Mouse (Mus musculus) Patski (cell line): ENCODE measurements around the gene Myl6. TPM values are rescaled to one million over a fixed set of nuclear protein-coding genes. Genes with fewer than 3 reads are reported as not detected.
A peak's percentile ranks its signal among the peaks of the same experiment; 100 is the strongest.

Experiments
- ATAC-seq: fragments of 100-300 bp; one replicate; pipeline ENCODE4 v1.8.0; 2021
- CTCF ChIA-PET: fragments of 350-600 bp; sonication (Branson Sonifier 250); formaldehyde crosslinking; loops from one replicate; lab custom pipeline; 2022; ENCODE audit warnings: inconsistent platforms; lab: Charles Lee
- POLR2A ChIA-PET: fragments of 350-600 bp; sonication (Branson Sonifier 250); formaldehyde crosslinking; loops from one replicate; lab custom pipeline; 2022; ENCODE audit warnings: antibody characterized with exemption, inconsistent platforms; lab: Charles Lee
- DNase-seq: peaks from one replicate; pipeline ENCODE4 v3.0.0-alpha.2; 2011; ENCODE audit warnings: low read depth, low spot score
- H3K27me3 ChIP-seq: fragments of 371-371 bp; one replicate; pipeline ENCODE4 v1.5.1; 2021
- CTCF ChIP-seq: fragments of 100-300 bp; IDR thresholded peaks from one replicate; pipeline ENCODE4 v1.5.1; 2021
- in situ Hi-C: fragments of 300-500 bp; cut with MboI; formaldehyde crosslinking; loops from 3 replicates; pipeline ENCODE4 v1.11.1; 2018; ENCODE audit warnings: low pct_unique_long_range_greater_than_20kb, mixed read lengths
- polyA plus RNA-seq: library from polyadenylated mRNA; unstranded; gene quantifications from one replicate; pipeline ENCODE4 v1.2.3, GENCODE M21; 2021

Myl6 gene
- polyA plus RNA-seq, 1 experiment from 2014 or later, result 1,994 TPM

GRCm38 (mm10) chr10:128503532-128503931 is 9.6 kb upstream of the Myl6 start:
- no peaks in the 10 kb centered on the region for H3K27me3 ChIP-seq
- in situ Hi-C loops, result no loop called here
- no peak for TF ChIP-seq CTCF
- CTCF ChIA-PET, result interaction anchor here (1.4 kb wide), 1 partner anchor 14 kb away, joined by 4 read pairs; no protein-coding TSS in a partner anchor
- ATAC-seq (no peak), DNase-seq (no peak)
- POLR2A ChIA-PET, result interaction anchor here (0.6 kb wide), 2 partner anchors 15 to 138 kb away, joined by 3 read pairs; no protein-coding TSS in a partner anchor

GRCm38 (mm10) chr10:128502341-128502740 is 8.4 kb upstream of the Myl6 start:
- no peak for DNase-seq
- H3K27me3 ChIP-seq, result no peaks in the 10 kb centered on the region
- in situ Hi-C loops, result no loop called here
- ATAC-seq, result no peak
- ChIA-PET POLR2A (interaction anchor here (0.6 to 1.7 kb wide), 4 partner anchors 9 to 22 kb away, joined by 3 to 6 read pairs (median 4); partner anchors contain the start of gene Myl6), CTCF (interaction anchor here (1.1 to 1.8 kb wide), 3 partner anchors 9 to 44 kb away, joined by 3 to 6 read pairs (median 4); partner anchors contain the start of gene Myl6)
- TF ChIP-seq CTCF, result no peak

- CTCF ChIA-PET, result interaction anchor here (1.0 to 1.4 kb wide), 3 partner anchors 9 to 21 kb away, joined by 3 to 4 read pairs (median 3); no protein-coding TSS in a partner anchor
Observed at GRCm38 (mm10) chr10:128499116-128499671, 5.2 kb upstream of the Myl6 start.

DNA sequence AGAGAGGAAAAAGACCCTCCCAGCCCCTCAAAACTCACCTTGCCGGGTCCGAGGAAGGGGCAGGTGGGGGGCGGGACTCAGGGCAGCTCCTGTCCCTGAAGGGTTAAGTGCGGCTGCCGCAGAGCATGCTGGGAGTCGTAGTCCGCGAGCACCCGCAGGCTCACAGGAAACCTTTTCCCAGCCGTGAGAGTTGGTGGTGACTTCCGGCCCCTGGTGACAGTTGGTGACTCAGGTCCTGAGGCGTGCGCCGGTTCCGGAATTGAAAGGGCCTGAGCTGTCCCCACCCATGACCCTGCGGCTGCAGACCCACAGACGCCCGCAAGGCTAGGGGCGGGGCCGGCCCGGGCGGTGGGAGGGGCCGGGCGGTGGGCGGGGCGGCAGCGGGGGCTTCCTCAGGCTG is 4.6 kb upstream of the Myl6 start, which contains the start of gene Myl6b:
Gene Myl6b (minus strand): TSS at position 96 of the 400 bp plus-strand sequence.
- ATAC-seq, result peak; percentile 82
- H3K27me3 ChIP-seq, result no peaks in the 10 kb centered on the region
- DNase-seq, result peak; percentile 68
- CTCF ChIA-PET, result interaction anchor here (1.1 to 1.4 kb wide), 2 partner anchors 15 to 22 kb away, joined by 3 to 4 read pairs; no protein-coding TSS in a partner anchor
- in situ Hi-C loops, result no loop called here
- POLR2A ChIA-PET, result interaction anchor here (2.2 kb wide), 1 partner anchor 49 kb away, joined by 8 read pairs; the partner anchor contains the start of gene Zc3h10
- TF ChIP-seq CTCF, result no peak

More at GRCm38 (mm10) chr10:128499116-128499671, 5.2 kb upstream of the Myl6 start:
- no peak for DNase-seq
- TF ChIP-seq CTCF, result no peak
- no peaks in the 10 kb centered on the region for H3K27me3 ChIP-seq
- POLR2A ChIA-PET, result interaction anchor here (1.2 to 2.2 kb wide), 2 partner anchors 9 to 49 kb away, joined by 7 to 8 read pairs; partner anchors contain the start of gene Zc3h10
- in situ Hi-C loops, result no loop called here
- peak; percentile 23 for ATAC-seq

DNA sequence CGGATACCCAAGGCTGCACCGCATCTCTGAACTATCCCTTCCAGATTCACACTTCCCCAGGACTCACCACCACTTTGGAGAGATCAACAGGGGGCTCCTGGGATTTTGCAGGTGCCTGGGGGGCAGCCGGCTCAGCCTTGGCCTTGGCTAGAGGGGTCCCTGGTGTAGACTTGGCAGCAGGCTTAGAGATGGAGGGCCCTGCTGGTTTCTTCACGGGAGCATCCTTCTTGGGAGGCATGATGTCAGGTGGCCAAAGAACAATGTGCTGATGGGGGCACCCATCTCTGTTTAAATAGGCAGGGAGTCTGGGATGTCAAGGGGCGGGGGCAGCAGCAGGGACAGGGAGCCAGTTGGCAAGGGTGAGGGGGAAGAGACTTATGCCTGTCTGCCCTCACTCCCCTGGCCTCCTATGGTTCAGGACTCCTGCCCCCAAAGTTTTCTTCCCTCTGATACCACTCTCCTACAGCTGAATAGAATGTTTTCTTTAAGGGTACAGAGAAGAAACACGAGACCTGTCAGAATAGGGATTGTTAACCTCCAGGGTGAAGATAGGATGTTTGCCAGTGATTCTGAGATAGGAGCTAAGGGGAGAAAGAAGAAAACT is 3.3 kb upstream of the Myl6 start:
- DNase-seq (no peak), ATAC-seq (no peak)
- H3K27me3 ChIP-seq, result no peaks in the 10 kb centered on the region
- in situ Hi-C loops, result no loop called here
- no peak for TF ChIP-seq CTCF
- ChIA-PET POLR2A (no interaction called here), CTCF (no interaction called here)

DNA sequence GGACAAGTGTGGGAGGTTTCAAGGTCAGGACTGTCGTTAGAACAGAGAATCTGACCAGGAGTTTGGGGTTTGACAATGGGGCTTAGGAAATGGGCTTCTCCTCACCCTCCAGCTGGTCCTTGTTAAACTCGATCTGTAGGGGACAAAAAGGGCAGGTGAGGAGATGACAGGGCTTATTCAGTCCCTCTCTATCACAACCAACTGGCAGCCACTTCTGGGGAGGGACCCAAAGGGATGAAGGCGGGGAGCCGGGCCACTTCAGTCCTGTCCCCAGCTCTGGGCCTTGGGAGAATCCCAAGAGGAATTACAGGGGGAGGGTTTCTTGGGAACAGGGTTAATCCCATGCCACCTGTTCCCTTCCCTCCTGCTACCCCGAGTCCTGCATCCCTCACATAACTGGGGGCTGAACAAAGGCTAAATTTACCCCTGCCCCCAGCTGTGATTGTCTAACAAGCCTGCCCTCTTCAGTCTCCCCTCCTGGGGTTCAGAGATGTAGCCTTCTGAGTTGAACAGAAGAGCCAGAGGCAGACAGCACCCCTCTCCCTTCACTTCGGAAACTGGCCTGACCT is 2.6 kb upstream of the Myl6 start:
- ChIA-PET POLR2A (no interaction called here), CTCF (interaction anchor here (0.9 kb wide), 1 partner anchor 12 kb away, joined by 3 read pairs; no protein-coding TSS in a partner anchor)
- in situ Hi-C loops, result no loop called here
- DNase-seq (no peak), ATAC-seq (no peak)
- no peak for TF ChIP-seq CTCF
- no peaks in the 10 kb centered on the region for H3K27me3 ChIP-seq

DNA sequence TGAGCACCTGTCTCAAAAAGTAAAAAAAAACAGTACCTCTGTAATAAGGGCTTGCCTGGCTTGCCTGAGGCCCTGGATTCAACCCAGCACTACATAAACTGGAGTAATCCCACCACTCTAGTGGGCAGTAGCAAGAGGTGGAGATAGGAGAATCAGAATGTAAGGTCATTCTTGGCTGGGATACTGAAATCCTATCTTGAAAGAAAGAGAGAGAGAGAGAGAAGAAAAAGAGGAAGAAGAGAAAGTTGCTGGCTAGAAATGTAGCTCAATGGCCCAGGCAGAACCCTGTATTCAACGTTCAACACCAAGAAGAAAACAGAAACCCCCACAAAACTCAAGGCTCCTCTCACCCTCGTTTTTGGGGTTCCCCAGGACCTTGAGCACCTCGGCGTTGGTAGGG is 2.0 kb upstream of the Myl6 start:
- no peak for ATAC-seq
- H3K27me3 ChIP-seq, result no peaks in the 10 kb centered on the region
- CTCF ChIA-PET, result interaction anchor here (0.9 to 1.0 kb wide), 2 partner anchors 12 to 16 kb away, joined by 3 read pairs; no protein-coding TSS in a partner anchor
- POLR2A ChIA-PET, result interaction anchor here (1.3 kb wide), 1 partner anchor 32 kb away, joined by 3 read pairs; no protein-coding TSS in a partner anchor
- DNase-seq, result no peak
- TF ChIP-seq CTCF, result no peak
- in situ Hi-C loops, result no loop called here

DNA sequence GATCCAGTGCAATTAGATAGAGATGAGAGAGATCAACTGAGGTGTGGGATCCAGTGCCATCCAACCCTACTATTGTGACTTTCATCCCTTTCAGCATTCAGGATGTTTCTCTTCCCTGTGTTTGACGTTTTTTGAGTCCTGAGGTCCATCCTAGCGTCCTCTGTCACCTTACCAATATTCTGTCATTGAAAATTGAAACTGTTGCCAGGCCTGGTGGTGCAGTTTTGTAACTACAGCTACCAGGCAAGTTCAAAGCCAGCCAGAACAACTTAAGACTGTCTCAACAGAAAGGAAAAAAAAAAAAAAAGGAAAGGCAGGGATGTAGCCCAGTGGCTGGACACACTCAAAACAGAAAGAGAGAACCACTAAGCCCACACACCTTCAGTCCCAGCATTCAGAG is 1.3 kb upstream of the Myl6 start:
- in situ Hi-C loops, result no loop called here
- H3K27me3 ChIP-seq, result no peaks in the 10 kb centered on the region
- DNase-seq (no peak), ATAC-seq (no peak)
- ChIA-PET CTCF (interaction anchor here (1.0 to 2.2 kb wide), 3 partner anchors 17 to 52 kb away, joined by 3 to 7 read pairs (median 3); partner anchors contain the start of gene Zc3h10), POLR2A (interaction anchor here (0.9 to 1.3 kb wide), 2 partner anchors 29 to 33 kb away, joined by 3 read pairs; no protein-coding TSS in a partner anchor)
- TF ChIP-seq CTCF, result no peak

DNA sequence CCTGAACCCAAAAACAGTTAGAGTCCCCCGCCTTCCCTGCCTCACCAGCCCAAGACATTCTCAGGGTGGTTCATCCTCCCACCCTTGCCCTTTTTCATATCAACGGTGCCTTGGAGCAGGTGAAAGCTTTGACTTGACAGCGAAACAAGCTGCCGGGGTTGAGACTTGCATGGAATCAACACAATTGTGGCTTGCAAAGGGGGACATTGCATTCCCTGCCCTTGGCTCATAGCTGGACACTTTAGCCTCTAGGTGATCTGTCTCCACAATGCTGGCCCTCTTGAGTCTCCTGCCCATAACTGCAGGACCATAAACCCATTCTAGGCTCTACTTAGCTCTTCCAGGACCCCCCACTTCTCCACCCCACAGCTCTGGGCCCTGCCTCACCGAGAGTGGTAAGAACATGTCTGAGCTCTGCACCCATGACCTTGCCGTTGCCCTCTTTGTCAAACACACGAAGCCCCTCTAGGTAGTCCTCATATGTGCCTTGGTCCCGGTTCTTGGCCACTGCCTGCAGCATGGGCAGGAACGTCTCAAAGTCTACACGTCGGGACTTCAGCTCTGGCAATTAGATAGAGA is 811 bp upstream of the Myl6 start:
- no peak for TF ChIP-seq CTCF
- in situ Hi-C loops, result no loop called here
- ATAC-seq (no peak), DNase-seq (no peak)
- CTCF ChIA-PET, result interaction anchor here (1.0 to 2.2 kb wide), 3 partner anchors 17 to 53 kb away, joined by 3 to 7 read pairs (median 3); partner anchors contain the start of gene Zc3h10
- H3K27me3 ChIP-seq, result no peaks in the 10 kb centered on the region
- POLR2A ChIA-PET, result interaction anchor here (0.9 to 1.3 kb wide), 2 partner anchors 30 to 33 kb away, joined by 3 read pairs; no protein-coding TSS in a partner anchor
